Comparison of ENCODE assay signal across 9 mouse cellular contexts in the genomic region with DNA sequence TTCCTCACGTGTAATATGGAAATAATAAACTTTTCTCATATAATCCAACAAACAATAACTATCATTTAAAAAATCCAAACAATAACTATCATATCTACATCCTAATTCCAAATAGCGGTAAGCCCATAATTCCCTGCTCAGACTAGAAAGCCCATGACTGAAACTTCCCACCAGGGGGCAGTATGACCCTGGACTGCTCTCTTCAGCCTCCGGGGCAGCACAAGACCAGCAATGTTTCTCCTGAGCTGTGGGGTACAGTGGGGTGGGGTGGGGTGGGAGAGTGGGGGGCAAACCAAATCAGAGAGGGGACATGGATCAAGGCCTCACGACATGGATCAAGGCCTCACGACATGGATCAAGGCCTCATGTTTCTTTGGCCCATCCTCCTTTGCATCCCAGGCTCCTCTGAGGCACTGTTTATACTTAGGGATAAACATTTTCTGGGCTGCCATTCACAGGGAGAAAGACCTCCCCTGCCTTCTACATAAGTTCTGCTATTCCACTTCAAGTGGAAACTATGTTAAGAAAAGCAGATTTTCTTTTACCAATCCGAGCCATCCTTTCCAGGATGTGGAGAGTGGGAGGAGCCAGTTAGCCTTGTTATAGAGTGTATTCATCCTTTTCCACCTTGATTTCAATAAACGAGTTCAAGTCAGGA. TPM values are rescaled to one million over a fixed set of nuclear protein-coding genes. Genes with fewer than 3 reads are reported as not detected.
A peak's percentile ranks its signal among the peaks of the same experiment; 100 is the strongest.
DNase-seq lines count a peak whose midpoint lies in the region; ATAC-seq and TF ChIP-seq lines count a peak whose summit lies in the region.
"Had no signal": no experiment of that assay in that cellular context is flagged by ENCODE, and none has a peak within 500 bp of the region (broad histone marks: within the 10 kb centered on the region; RNA-seq: fewer than 3 reads in every experiment).

No protein-coding gene starts in this region.

- H3K4me1 ChIP-seq in kidney, adult 2 months (ENCODE audit: control insufficient read depth, insufficient read depth, low read length) = peaks cover 4% of the 10 kb centered on the region; the same call in 1 of the 2 replicates
- peaks cover 0 to 13% of the 10 kb centered on the region in 2 experiments; a peak in 2 of 4 replicates for H3K4me1 ChIP-seq in ES-E14 (ENCODE audit: control insufficient read depth in 2 of 2, insufficient read depth in 2 of 2, low read length in 2 of 2, poor library complexity in 1 of 2)
- H3K4me1 ChIP-seq in heart, embryonic 14.5 days (ENCODE audit: control insufficient read depth in 2 of 2, insufficient read depth in 2 of 2, low read length in 2 of 2) = peaks cover 2 to 8% of the 10 kb centered on the region in 2 experiments; a peak in 3 of 4 replicates
- H3K4me1 ChIP-seq in limb, embryonic 10.5 days = no peaks in the 10 kb centered on the region
- no peaks in the 10 kb centered on the region for H3K4me1 ChIP-seq in midbrain, embryonic 14.5 days (ENCODE audit: control insufficient read depth, insufficient read depth, low read length)

- DNase-seq in kidney, adult 2 months = peak; percentile 67
- DNase-seq in kidney, adult 11 months = no peak
- DNase-seq in ES-E14 (ENCODE audit: low read depth, low spot score) = peak; percentile 69
- peak; percentile 76 to 83 for DNase-seq in cerebellum, postnatal 14 days
- peak; percentile 68 for DNase-seq in limb, embryonic 10.5 days (ENCODE audit: low spot score)
- DNase-seq in midbrain, embryonic 14.5 days = peak; percentile 81
- DNase-seq in thymus, postnatal 4 days = peak; percentile 76

- no peaks in the 10 kb centered on the region for H3K27me3 ChIP-seq in kidney, adult 2 months (replicated peaks; ENCODE audit: control insufficient read depth, insufficient read depth, low read length)
- no peaks in the 10 kb centered on the region for H3K27me3 ChIP-seq in heart, embryonic 14.5 days (ENCODE audit: control insufficient read depth, insufficient read depth, low read length)
- H3K27me3 ChIP-seq in limb, embryonic 10.5 days (ENCODE audit: low read depth, poor library complexity, severe bottlenecking) = no peaks in the 10 kb centered on the region
- no peaks in the 10 kb centered on the region for H3K27me3 ChIP-seq in midbrain, embryonic 14.5 days (ENCODE audit: control insufficient read depth, insufficient read depth, low read length)

- no peak overlapping the region for H3K4me3 ChIP-seq in kidney, adult 2 months (ENCODE audit: insufficient read depth, low read depth, low read length)
- no peak overlapping the region for H3K4me3 ChIP-seq in ES-E14 (ENCODE audit: insufficient read depth in 1 of 2, low read depth in 1 of 2, low read length in 2 of 2, poor library complexity in 1 of 2, severe bottlenecking in 1 of 2)
- no peak overlapping the region for H3K4me3 ChIP-seq in heart, embryonic 14.5 days (ENCODE audit: control insufficient read depth in 1 of 2, insufficient read depth in 1 of 2, low read depth in 1 of 2, low read length in 2 of 2)
- no peak overlapping the region for H3K4me3 ChIP-seq in limb, embryonic 10.5 days
- H3K4me3 ChIP-seq in midbrain, embryonic 14.5 days (replicated peaks; ENCODE audit: low read depth, low read length) = no peak overlapping the region

- H3K27ac ChIP-seq in kidney, adult 2 months (ENCODE audit: insufficient read depth, low read depth, low read length) = no peak overlapping the region
- H3K27ac ChIP-seq in ES-E14 (ENCODE audit: insufficient read depth, low read depth, low read length, poor library complexity, severe bottlenecking) = no peak overlapping the region
- no peak overlapping the region for H3K27ac ChIP-seq in heart, embryonic 14.5 days (replicated peaks in 1 of 2; ENCODE audit: control insufficient read depth in 1 of 2, insufficient read depth in 1 of 2, low read depth in 2 of 2, low read length in 2 of 2)
- H3K27ac ChIP-seq in limb, embryonic 10.5 days = no peak overlapping the region
- H3K27ac ChIP-seq in midbrain, embryonic 14.5 days (replicated peaks; ENCODE audit: low read depth, low read length) = no peak overlapping the region
- H3K27ac ChIP-seq: macrophage had no signal

- no peak overlapping the region for H3K4me2 ChIP-seq in heart, embryonic 14.5 days (ENCODE audit: low read length)
- H3K4me2 ChIP-seq in midbrain, embryonic 14.5 days (ENCODE audit: low read length) = no peak overlapping the region

- in situ Hi-C loops in ES-E14 (cut with MboI; ENCODE audit: low sequenced_read_pairs in 2 of 2, unreplicated experiment in 2 of 2) = no loop called here

- ATAC-seq in heart, embryonic 14.5 days (ENCODE audit: insufficient number of reproducible peaks, insufficient read depth, low FRiP score, low read depth) = 0 out of 2 replicates have a peak, but pooled peaks have one; percentile 23
- ATAC-seq in midbrain, embryonic 14.5 days (ENCODE audit: low FRiP score, low TSS enrichment) = peak; percentile 27; the same call in 1 of the 2 replicates

- TF ChIP-seq CTCF in kidney, adult 2 months (conservative IDR thresholded peaks at IDR 0.05; ENCODE audit: insufficient read depth, insufficient read length, low read depth, low read length) = peak; percentile 70

- no peaks in the 10 kb centered on the region for H3K9me3 ChIP-seq in ES-E14 (ENCODE audit: control insufficient read depth, insufficient read depth, low read depth, low read length)
- H3K9me3 ChIP-seq in heart, embryonic 14.5 days (ENCODE audit: control insufficient read depth, low read length) = no peaks in the 10 kb centered on the region
- H3K9me3 ChIP-seq in limb, embryonic 10.5 days (replicated peaks) = no peaks in the 10 kb centered on the region
- H3K9me3 ChIP-seq in midbrain, embryonic 14.5 days (ENCODE audit: control insufficient read depth, low read length) = no peaks in the 10 kb centered on the region

- no peaks in the 10 kb centered on the region for H3K36me3 ChIP-seq in kidney, adult 2 months (ENCODE audit: control insufficient read depth, insufficient read depth, low read length)
- H3K36me3 ChIP-seq in ES-E14 (ENCODE audit: control insufficient read depth, insufficient read depth, low read length, poor library complexity, severe bottlenecking) = no peaks in the 10 kb centered on the region; the same call in 1 of the 2 replicates
- H3K36me3 ChIP-seq in heart, embryonic 14.5 days (ENCODE audit: control insufficient read depth, insufficient read depth, low read length) = peaks cover 36% of the 10 kb centered on the region
- H3K36me3 ChIP-seq in limb, embryonic 10.5 days = peaks cover 41% of the 10 kb centered on the region
- peaks cover 17% of the 10 kb centered on the region for H3K36me3 ChIP-seq in midbrain, embryonic 14.5 days (ENCODE audit: control insufficient read depth, insufficient read depth, low read length)

- WGBS in kidney, adult 2 months = 41% methylated on average over 7 of the region's 7 CpGs
- WGBS in heart, embryonic 14.5 days = 36% methylated on average over 7 of the region's 7 CpGs
- 51% methylated on average over 7 of the region's 7 CpGs for WGBS in limb, embryonic 10.5 days
- 46% methylated on average over 7 of the region's 7 CpGs for WGBS in midbrain, embryonic 14.5 days

- no peak overlapping the region for H3K9ac ChIP-seq in ES-E14 (ENCODE audit: insufficient read depth, low read depth, low read length, poor library complexity, severe bottlenecking)
- no peak overlapping the region for H3K9ac ChIP-seq in heart, embryonic 14.5 days (ENCODE audit: low read length)
- H3K9ac ChIP-seq in midbrain, embryonic 14.5 days (replicated peaks; ENCODE audit: low read length) = no peak overlapping the region

- TF ChIP-seq POLR2A in kidney, adult 2 months (IDR thresholded peaks at IDR 0.05; ENCODE audit: low read depth, low read length) = no peak

TF ChIP-seq in ES-E14, 5 proteins besides CTCF, POLR2A, EP300 and RAD21:
- no peak for TF ChIP-seq ZNF384 (IDR thresholded peaks at IDR 0.05; ENCODE audit: low read depth, low read length)

RNA-seq across cellular contexts. Expression of gene Ajuba, which starts 6.5 kb away (rescaled TPM):
- 32.4 and 33.9 TPM in 2 replicates for polyA plus RNA-seq in kidney, adult 2 months (2012; rRNA removed)
- 65.1 and 94.1 TPM in 2 replicates for total RNA-seq in ES-E14 (2012; rRNA removed)
- 22.4 and 25.4 TPM in 2 replicates for polyA plus RNA-seq in heart, embryonic 14.5 days (2014; fragmentation: Nextera tagmentation; extraction: Ambion mirVana)
- polyA plus RNA-seq in limb, embryonic 10.5 days (2016; fragmentation: Nextera tagmentation; extraction: Ambion mirVana) = 70.1 and 75.3 TPM in 2 replicates
- 3.6 and 4.8 TPM in 2 replicates for polyA plus RNA-seq in midbrain, embryonic 14.5 days (2014; fragmentation: Nextera tagmentation; extraction: Ambion mirVana)

RNA-seq across cellular contexts. Expression of gene 4931414P19Rik, which starts 22.0 kb away (rescaled TPM):
- polyA plus RNA-seq in kidney, adult 2 months (2012; rRNA removed) = 6.5 and 8.1 TPM in 2 replicates
- total RNA-seq in ES-E14 (2012; rRNA removed) = 4.8 and 6.4 TPM in 2 replicates
- 4.7 and 7.1 TPM in 2 replicates for polyA plus RNA-seq in heart, embryonic 14.5 days (2014; fragmentation: Nextera tagmentation; extraction: Ambion mirVana)
- polyA plus RNA-seq in limb, embryonic 10.5 days (2016; fragmentation: Nextera tagmentation; extraction: Ambion mirVana) = 11.1 and 13.5 TPM in 2 replicates
- polyA plus RNA-seq in midbrain, embryonic 14.5 days (2014; fragmentation: Nextera tagmentation; extraction: Ambion mirVana) = 5.4 and 6.1 TPM in 2 replicates

RNA-seq across cellular contexts. Expression of gene Haus4, which starts 29.4 kb away (rescaled TPM):
- polyA plus RNA-seq in kidney, adult 2 months (2012; rRNA removed) = 9.6 and 10.0 TPM in 2 replicates
- total RNA-seq in ES-E14 (2012; rRNA removed) = 24.5 and 40.3 TPM in 2 replicates
- polyA plus RNA-seq in heart, embryonic 14.5 days (2014; fragmentation: Nextera tagmentation; extraction: Ambion mirVana) = 36.1 and 36.3 TPM in 2 replicates
- 57.5 and 63.0 TPM in 2 replicates for polyA plus RNA-seq in limb, embryonic 10.5 days (2016; fragmentation: Nextera tagmentation; extraction: Ambion mirVana)
- polyA plus RNA-seq in midbrain, embryonic 14.5 days (2014; fragmentation: Nextera tagmentation; extraction: Ambion mirVana) = 13.3 and 14.7 TPM in 2 replicates

RNA-seq across cellular contexts. Expression of gene Psmb5, which starts 34.0 kb away (rescaled TPM):
- 244 and 276 TPM in 2 replicates for polyA plus RNA-seq in kidney, adult 2 months (2012; rRNA removed)
- total RNA-seq in ES-E14 (2012; rRNA removed) = 202 and 317 TPM in 2 replicates
- 336 and 345 TPM in 2 replicates for polyA plus RNA-seq in heart, embryonic 14.5 days (2014; fragmentation: Nextera tagmentation; extraction: Ambion mirVana)
- polyA plus RNA-seq in limb, embryonic 10.5 days (2016; fragmentation: Nextera tagmentation; extraction: Ambion mirVana) = 508 and 553 TPM in 2 replicates
- 409 and 454 TPM in 2 replicates for polyA plus RNA-seq in midbrain, embryonic 14.5 days (2014; fragmentation: Nextera tagmentation; extraction: Ambion mirVana)

RNA-seq across cellular contexts. Expression of gene Psmb11, which starts 37.4 kb away (rescaled TPM):
- not detected in 2 replicates for polyA plus RNA-seq in kidney, adult 2 months (2012; rRNA removed)
- 0.11 TPM in 1 of 2 replicates, not detected in the other for total RNA-seq in ES-E14 (2012; rRNA removed)
- not detected in 2 replicates for polyA plus RNA-seq in heart, embryonic 14.5 days (2014; fragmentation: Nextera tagmentation; extraction: Ambion mirVana)
- 0.13 and 0.14 TPM in 2 replicates for polyA plus RNA-seq in limb, embryonic 10.5 days (2016; fragmentation: Nextera tagmentation; extraction: Ambion mirVana)
- polyA plus RNA-seq in midbrain, embryonic 14.5 days (2014; fragmentation: Nextera tagmentation; extraction: Ambion mirVana) = 0.18 TPM in 1 of 2 replicates, not detected in the other
- polyA plus RNA-seq: macrophage had no signal
